Mouse (Mus musculus): Measurements from ENCODE around the gene Wdfy3. TPM values are rescaled to one million over a fixed set of nuclear protein-coding genes. Genes with fewer than 3 reads are reported as not detected.

The Wdfy3 gene
- polyA plus RNA-seq (2012; ENCODE audit: low replicate concordance), result 5.6 and 6.6 TPM in 2 replicates

GRCm38 (mm10) chr5:102069767-102070413 is at the start of gene Wdfy3:
TSS of gene Wdfy3 (minus strand) at chr5:102069921.

